In genomic region chr6:65778861-65779688, GRCm38 (mm10) we compare ENCODE assay signal across 8 mouse cellular contexts. TPM values are rescaled to one million over a fixed set of nuclear protein-coding genes. Genes with fewer than 3 reads are reported as not detected.
DNase-seq lines count a peak whose midpoint lies in the region; ATAC-seq lines count a peak whose summit lies in the region.

Prdm5 (plus strand) TSS chr6:65778988.

- DNase-seq in 3134 (ENCODE audit: extremely low read depth, insufficient read length, low spot score), result peak; percentile 4
- peak; percentile 42 to 45 for DNase-seq in adrenal gland, postnatal 4 days (ENCODE audit: low spot score in 2 of 2)
- DNase-seq in embryonic facial prominence, embryonic 14.5 days (ENCODE audit: low spot score), result peak; percentile 79
- peak; percentile 81 for DNase-seq in heart, embryonic 10.5 days (ENCODE audit: low spot score)
- DNase-seq in kidney, adult 9 months, result peak; percentile 36
- DNase-seq in testis, postnatal 14 days (ENCODE audit: low spot score), result peak; percentile 64

- H3K4me1 ChIP-seq in embryonic facial prominence, embryonic 14.5 days (ENCODE audit: control insufficient read depth, insufficient read depth, low read length), result peaks cover 13% of the 10 kb centered on the region
- peaks cover 13% of the 10 kb centered on the region; the same call in 1 of the 2 replicates for H3K4me1 ChIP-seq in heart, embryonic 10.5 days
- H3K4me1 ChIP-seq in limb, embryonic 15.5 days, result peaks cover 10% of the 10 kb centered on the region; the same call in 1 of the 2 replicates
- H3K4me1 ChIP-seq in midbrain, embryonic 16.5 days (ENCODE audit: control insufficient read depth, insufficient read depth, low read length), result peaks cover 4% of the 10 kb centered on the region; the same call in 1 of the 2 replicates

- peak within 1 kb of the TSS; percentile 65 for H3K4me3 ChIP-seq in embryonic facial prominence, embryonic 14.5 days (ENCODE audit: low read depth, low read length)
- peak within 1 kb of the TSS; percentile 81 for H3K4me3 ChIP-seq in heart, embryonic 10.5 days
- peak within 1 kb of the TSS; percentile 61 for H3K4me3 ChIP-seq in limb, embryonic 15.5 days
- peak within 1 kb of the TSS; percentile 57 for H3K4me3 ChIP-seq in midbrain, embryonic 16.5 days (ENCODE audit: low read depth, low read length)

- WGBS in embryonic facial prominence, embryonic 14.5 days, result 10% methylated on average over 19 of the region's 56 CpGs
- WGBS in heart, embryonic 10.5 days, result 6% methylated on average over 46 of the region's 56 CpGs
- WGBS in limb, embryonic 15.5 days, result 5% methylated on average over 42 of the region's 56 CpGs
- 4% methylated on average over 53 of the region's 56 CpGs for WGBS in midbrain, embryonic 16.5 days

- no peaks in the 10 kb centered on the region for H3K9me3 ChIP-seq in embryonic facial prominence, embryonic 14.5 days (ENCODE audit: control insufficient read depth, low read length)
- H3K9me3 ChIP-seq in heart, embryonic 10.5 days, result no peaks in the 10 kb centered on the region
- no peaks in the 10 kb centered on the region for H3K9me3 ChIP-seq in limb, embryonic 15.5 days
- no peaks in the 10 kb centered on the region for H3K9me3 ChIP-seq in midbrain, embryonic 16.5 days (replicated peaks; ENCODE audit: control insufficient read depth, low read length, poor library complexity, severe bottlenecking)

- H3K9ac ChIP-seq in embryonic facial prominence, embryonic 14.5 days (ENCODE audit: low read depth, low read length), result peak within 1 kb of the TSS; percentile 96
- H3K9ac ChIP-seq in limb, embryonic 15.5 days, result peak within 1 kb of the TSS; percentile 67
- H3K9ac ChIP-seq in midbrain, embryonic 16.5 days (ENCODE audit: low read depth, low read length), result peak within 1 kb of the TSS; percentile 83

- H3K27ac ChIP-seq in embryonic facial prominence, embryonic 14.5 days (replicated peaks; ENCODE audit: low read depth, low read length), result peak within 1 kb of the TSS; percentile 83
- H3K27ac ChIP-seq in heart, embryonic 10.5 days, result peak within 1 kb of the TSS; percentile 95
- H3K27ac ChIP-seq in limb, embryonic 15.5 days, result peak within 1 kb of the TSS; percentile 87
- peak within 1 kb of the TSS; percentile 64 for H3K27ac ChIP-seq in midbrain, embryonic 16.5 days (ENCODE audit: low read length)

- no peaks in the 10 kb centered on the region for H3K36me3 ChIP-seq in embryonic facial prominence, embryonic 14.5 days (ENCODE audit: control insufficient read depth, insufficient read depth, low read length)
- H3K36me3 ChIP-seq in heart, embryonic 10.5 days, result no peaks in the 10 kb centered on the region
- no peaks in the 10 kb centered on the region for H3K36me3 ChIP-seq in limb, embryonic 15.5 days
- no peaks in the 10 kb centered on the region for H3K36me3 ChIP-seq in midbrain, embryonic 16.5 days (ENCODE audit: control insufficient read depth, insufficient read depth, low read length)

- ATAC-seq in embryonic facial prominence, embryonic 14.5 days (ENCODE audit: low read depth), result peak; percentile 94
- peak; percentile 90 for ATAC-seq in limb, embryonic 15.5 days (ENCODE audit: insufficient number of reproducible peaks, low FRiP score, low TSS enrichment, low read depth)
- ATAC-seq in midbrain, embryonic 16.5 days, result peak; percentile 96

- H3K4me2 ChIP-seq in embryonic facial prominence, embryonic 14.5 days (ENCODE audit: low read depth, low read length), result peak within 1 kb of the TSS; percentile 81
- H3K4me2 ChIP-seq in limb, embryonic 15.5 days, result peak within 1 kb of the TSS; percentile 77
- H3K4me2 ChIP-seq in midbrain, embryonic 16.5 days (ENCODE audit: low read length), result peak within 1 kb of the TSS; percentile 98

- no peaks in the 10 kb centered on the region for H3K27me3 ChIP-seq in embryonic facial prominence, embryonic 14.5 days (replicated peaks; ENCODE audit: control insufficient read depth, insufficient read depth, low read length)
- H3K27me3 ChIP-seq in heart, embryonic 10.5 days (ENCODE audit: insufficient read depth, poor library complexity, severe bottlenecking), result no peaks in the 10 kb centered on the region
- no peaks in the 10 kb centered on the region for H3K27me3 ChIP-seq in limb, embryonic 15.5 days
- H3K27me3 ChIP-seq in midbrain, embryonic 16.5 days (ENCODE audit: control insufficient read depth, insufficient read depth, low read depth, low read length), result no peaks in the 10 kb centered on the region; the same call in 1 of the 2 replicates

RNA-seq across cellular contexts. Expression of gene Prdm5, which starts in this region (rescaled TPM):
- 10 to 100 TPM; 22.2 to 26.6 TPM for total RNA-seq in adrenal gland, postnatal 4 days (2021)
- polyA plus RNA-seq in embryonic facial prominence, embryonic 14.5 days (2014; fragmentation: Nextera tagmentation; extraction: Ambion mirVana), result 21.2 and 21.7 TPM in 2 replicates
- 14.8 and 16.9 TPM in 2 replicates for polyA plus RNA-seq in heart, embryonic 10.5 days (2016; fragmentation: Nextera tagmentation; extraction: Ambion mirVana)
- 24.3 and 24.5 TPM in 2 replicates for polyA plus RNA-seq in limb, embryonic 15.5 days (2015; fragmentation: Nextera tagmentation; extraction: Ambion mirVana)
- 3.7 and 4.3 TPM in 2 replicates for polyA plus RNA-seq in midbrain, embryonic 16.5 days (2015; fragmentation: Nextera tagmentation; extraction: Ambion mirVana)

Comparison
In these comparisons a context has a peak if more than half of its experiments do, and no peak if none do; other contexts are left out.
1. Peak in every context shown above with its lines: DNase-seq, ATAC-seq, H3K4me3 ChIP-seq and H3K27ac ChIP-seq.
2. DNase-seq: peak in every context shown above with its lines; median percentile 81 in heart, embryonic 10.5 days; 79 in embryonic facial prominence, embryonic 14.5 days; 64 in testis, postnatal 14 days; 44 in adrenal gland, postnatal 4 days; 36 in kidney, adult 9 months; 4 in 3134.